Mouse (Mus musculus) erythroblast, embryonic 14.5 days (primary cell): ENCODE measurements around the gene Far2. TPM values are rescaled to one million over a fixed set of nuclear protein-coding genes. Genes with fewer than 3 reads are reported as not detected.
"Not testable (repeated sequence)": the region's sequence is repeated elsewhere in the genome, so short reads cannot be mapped to it uniquely, and the experiment has no call there.

Experiments used
- H3K27me3 ChIP-seq: 2 replicates; pipeline ENCODE4 v1.6.1; 2012; ENCODE audit warnings: inconsistent platforms; ENCODE audit not compliant: control insufficient read depth
- H3K36me3 ChIP-seq: 2 replicates; pipeline ENCODE4 v1.6.1; 2012; ENCODE audit warnings: mild to moderate bottlenecking, inconsistent platforms; ENCODE audit not compliant: control insufficient read depth
- H3K4me1 ChIP-seq: 2 replicates; pipeline ENCODE4 v1.6.1; 2012; ENCODE audit warnings: inconsistent platforms; ENCODE audit not compliant: control insufficient read depth
- H3K4me3 ChIP-seq: replicated peaks from 2 replicates; pipeline ENCODE3; 2012; ENCODE audit warnings: moderate library complexity, mild to moderate bottlenecking, inconsistent platforms
- H3K9me3 ChIP-seq: 2 replicates; pipeline ENCODE4 v1.6.1; 2012; ENCODE audit warnings: low read length, inconsistent platforms, mixed read lengths; ENCODE audit not compliant: control insufficient read depth
- GATA1 ChIP-seq: IDR thresholded peaks from 2 replicates; pipeline ENCODE4 v1.6.1; 2012; ENCODE audit warnings: low read length, inconsistent platforms, mixed read lengths
- TAL1 ChIP-seq: IDR thresholded peaks from 3 replicates; pipeline ENCODE4 v1.6.1; 2012; ENCODE audit warnings: low read length, inconsistent platforms, mixed read lengths
- polyA plus RNA-seq: library from polyadenylated mRNA; stranded (reverse); fragments of >175 nt; gene quantifications from 2 replicates; pipeline ENCODE4 v1.2.3, GENCODE M21; 2012

Gene Far2
- polyA plus RNA-seq, 1 experiment: not detected

GRCm38 (mm10) chr6:148139288-148139995, 92.4 kb downstream of the Far2 start:
- no peaks in the 10 kb centered on the region for H3K4me1 ChIP-seq
- TF ChIP-seq GATA1 (no peak), TAL1 (no peak)
- H3K9me3 ChIP-seq: peaks cover 3% of the 10 kb centered on the region; the same call in 1 of the 2 replicates
- H3K4me3 ChIP-seq: no peak overlapping the region
- H3K27me3 ChIP-seq: no peaks in the 10 kb centered on the region
- H3K36me3 ChIP-seq: no peaks in the 10 kb centered on the region

GRCm38 (mm10) chr6:148141874-148142273, 94.8 kb downstream of the Far2 start:
- no peak for TF ChIP-seq TAL1
- TF ChIP-seq GATA1: no peak
- no peak overlapping the region for H3K4me3 ChIP-seq
- no peaks in the 10 kb centered on the region for H3K4me1 ChIP-seq
- H3K36me3 ChIP-seq: no peaks in the 10 kb centered on the region
- peaks cover 3% of the 10 kb centered on the region; the same call in 1 of the 2 replicates for H3K9me3 ChIP-seq
- H3K27me3 ChIP-seq: no peaks in the 10 kb centered on the region

GRCm38 (mm10) chr6:148142421-148142820, 95.4 kb downstream of the Far2 start:
- Histone ChIP-seq H3K36me3 (no peaks in the 10 kb centered on the region), H3K4me3 (no peak overlapping the region), H3K9me3 (peaks cover 3% of the 10 kb centered on the region; the same call in 1 of the 2 replicates), H3K27me3 (no peaks in the 10 kb centered on the region), H3K4me1 (no peaks in the 10 kb centered on the region)
- TF ChIP-seq GATA1 (no peak), TAL1 (no peak)

GRCm38 (mm10) chr6:148152305-148152704, 105.2 kb downstream of the Far2 start:
- not testable (repeated sequence) for H3K27me3 ChIP-seq, H3K4me3 ChIP-seq, H3K9me3 ChIP-seq, H3K4me1 ChIP-seq, H3K36me3 ChIP-seq

- Histone ChIP-seq H3K9me3 (no peaks in the 10 kb centered on the region), H3K36me3 (no peaks in the 10 kb centered on the region), H3K27me3 (no peaks in the 10 kb centered on the region), H3K4me3 (no peak overlapping the region), H3K4me1 (no peaks in the 10 kb centered on the region)
- no peak for TF ChIP-seq TAL1
- TF ChIP-seq GATA1: no peak
Observed at GRCm38 (mm10) chr6:148172904-148173303, 125.8 kb downstream of the Far2 start.

- no peak overlapping the region for H3K4me3 ChIP-seq
- no peaks in the 10 kb centered on the region for H3K27me3 ChIP-seq
- H3K36me3 ChIP-seq: peaks cover 99% of the 10 kb centered on the region
- H3K9me3 ChIP-seq: no peaks in the 10 kb centered on the region
- no peak for TF ChIP-seq TAL1
- TF ChIP-seq GATA1: no peak
- H3K4me1 ChIP-seq: no peaks in the 10 kb centered on the region
Observed at GRCm38 (mm10) chr6:148185694-148186093, 138.6 kb downstream of the Far2 start.

- Histone ChIP-seq H3K9me3 (no peaks in the 10 kb centered on the region), H3K27me3 (no peaks in the 10 kb centered on the region), H3K36me3 (peaks cover 93% of the 10 kb centered on the region), H3K4me1 (no peaks in the 10 kb centered on the region), H3K4me3 (no peak overlapping the region)
- TF ChIP-seq GATA1 (no peak), TAL1 (no peak)
Observed at GRCm38 (mm10) chr6:148193972-148194701, 147.1 kb downstream of the Far2 start.

GRCm38 (mm10) chr6:148199177-148199576, 152.1 kb downstream of the Far2 start:
- no peaks in the 10 kb centered on the region for H3K4me1 ChIP-seq
- no peak overlapping the region for H3K4me3 ChIP-seq
- peaks cover 92% of the 10 kb centered on the region for H3K36me3 ChIP-seq
- H3K9me3 ChIP-seq: no peaks in the 10 kb centered on the region
- H3K27me3 ChIP-seq: no peaks in the 10 kb centered on the region
- no peak for TF ChIP-seq TAL1

GRCm38 (mm10) chr6:148199729-148200128, 152.7 kb downstream of the Far2 start:
- no peaks in the 10 kb centered on the region for H3K9me3 ChIP-seq
- H3K36me3 ChIP-seq: peaks cover 91% of the 10 kb centered on the region
- no peak overlapping the region for H3K4me3 ChIP-seq
- H3K4me1 ChIP-seq: no peaks in the 10 kb centered on the region
- TF ChIP-seq GATA1 (no peak), TAL1 (no peak)
- no peaks in the 10 kb centered on the region for H3K27me3 ChIP-seq

GRCm38 (mm10) chr6:148205134-148205533, 158.1 kb downstream of the Far2 start:
- H3K36me3 ChIP-seq: peaks cover 87% of the 10 kb centered on the region
- TF ChIP-seq GATA1: no peak

More at GRCm38 (mm10) chr6:148205134-148205533, 158.1 kb downstream of the Far2 start:
- no peaks in the 10 kb centered on the region for H3K27me3 ChIP-seq
- H3K4me3 ChIP-seq: no peak overlapping the region
- H3K9me3 ChIP-seq: no peaks in the 10 kb centered on the region
- peaks cover 15% of the 10 kb centered on the region for H3K4me1 ChIP-seq
